Mouse (Mus musculus): ENCODE measurements around the gene Fam166b. TPM values are rescaled to one million over a fixed set of nuclear protein-coding genes. Genes with fewer than 3 reads are reported as not detected.
A peak's percentile ranks its signal among the peaks of the same experiment; 100 is the strongest.

The Fam166b gene
- polyA plus RNA-seq, 1 experiment from 2014 or later = 1.4 TPM

GRCm38 (mm10) chr4:43442456-43443361 lies 13.8 kb upstream of the Fam166b start:
- H3K36me3 ChIP-seq (ENCODE audit: control insufficient read depth, insufficient read depth, low read length) = peaks cover 13% of the 10 kb centered on the region
- peak; percentile 76 for ATAC-seq
- H3K4me1 ChIP-seq (ENCODE audit: control insufficient read depth, insufficient read depth, low read depth, low read length) = peaks cover 13% of the 10 kb centered on the region
- peak overlapping the region; percentile 97 for H3K27ac ChIP-seq (ENCODE audit: low read depth, low read length)
- no peaks in the 10 kb centered on the region for H3K9me3 ChIP-seq (ENCODE audit: control insufficient read depth, low read length)
- under 1% methylated on average over 52 of the region's 88 CpGs for WGBS
- H3K9ac ChIP-seq (ENCODE audit: low read depth, low read length) = peak overlapping the region; percentile 99
- peak overlapping the region; percentile 96 for H3K4me3 ChIP-seq (ENCODE audit: low read length)
- no peaks in the 10 kb centered on the region for H3K27me3 ChIP-seq (replicated peaks; ENCODE audit: control insufficient read depth, insufficient read depth, low read length)
- peak overlapping the region; percentile 73 for H3K4me2 ChIP-seq (ENCODE audit: low read length)

- Histone ChIP-seq H3K4me2 (ENCODE audit: low read length) (peak overlapping the region; percentile 73), H3K4me3 (ENCODE audit: low read length) (peak overlapping the region; percentile 96), H3K9ac (ENCODE audit: low read depth, low read length) (peak overlapping the region; percentile 99), H3K36me3 (ENCODE audit: control insufficient read depth, insufficient read depth, low read length) (peaks cover 7% of the 10 kb centered on the region), H3K9me3 (ENCODE audit: control insufficient read depth, low read length) (no peaks in the 10 kb centered on the region), H3K27me3 (replicated peaks; ENCODE audit: control insufficient read depth, insufficient read depth, low read length) (no peaks in the 10 kb centered on the region), H3K4me1 (ENCODE audit: control insufficient read depth, insufficient read depth, low read depth, low read length) (peaks cover 13% of the 10 kb centered on the region), H3K27ac (ENCODE audit: low read depth, low read length) (peak overlapping the region; percentile 97)
- under 1% methylated on average over 33 of the region's 33 CpGs for WGBS
- peak; percentile 97 for ATAC-seq
Measured at GRCm38 (mm10) chr4:43442044-43442443, 13.1 kb upstream of the Fam166b start.

- peak; percentile 13 for ATAC-seq
- peak within 1 kb of the TSS; percentile 96 for H3K4me3 ChIP-seq (ENCODE audit: low read length)
- WGBS = 24% methylated on average over 4 of the region's 4 CpGs
- peaks cover 13% of the 10 kb centered on the region for H3K4me1 ChIP-seq (ENCODE audit: control insufficient read depth, insufficient read depth, low read depth, low read length)
- H3K27ac ChIP-seq (ENCODE audit: low read depth, low read length) = peak within 1 kb of the TSS; percentile 97
- H3K27me3 ChIP-seq (replicated peaks; ENCODE audit: control insufficient read depth, insufficient read depth, low read length) = no peaks in the 10 kb centered on the region
- H3K4me2 ChIP-seq (ENCODE audit: low read length) = peak within 1 kb of the TSS; percentile 73
- H3K36me3 ChIP-seq (ENCODE audit: control insufficient read depth, insufficient read depth, low read length) = peaks cover 3% of the 10 kb centered on the region
- H3K9ac ChIP-seq (ENCODE audit: low read depth, low read length) = peak within 1 kb of the TSS; percentile 99
- H3K9me3 ChIP-seq (ENCODE audit: control insufficient read depth, low read length) = no peaks in the 10 kb centered on the region
Measured at GRCm38 (mm10) chr4:43441639-43442038, 12.7 kb upstream of the Fam166b start, which contains the start of gene Tesk1. Gene Tesk1 (plus strand): TSS chr4:43441939.

- ATAC-seq = no peak
- WGBS = 81% methylated on average over 1 of the region's 1 CpGs
- no peaks in the 10 kb centered on the region for H3K9me3 ChIP-seq (ENCODE audit: control insufficient read depth, low read length)
Measured at GRCm38 (mm10) chr4:43432832-43433231, 3.9 kb upstream of the Fam166b start.

DNA sequence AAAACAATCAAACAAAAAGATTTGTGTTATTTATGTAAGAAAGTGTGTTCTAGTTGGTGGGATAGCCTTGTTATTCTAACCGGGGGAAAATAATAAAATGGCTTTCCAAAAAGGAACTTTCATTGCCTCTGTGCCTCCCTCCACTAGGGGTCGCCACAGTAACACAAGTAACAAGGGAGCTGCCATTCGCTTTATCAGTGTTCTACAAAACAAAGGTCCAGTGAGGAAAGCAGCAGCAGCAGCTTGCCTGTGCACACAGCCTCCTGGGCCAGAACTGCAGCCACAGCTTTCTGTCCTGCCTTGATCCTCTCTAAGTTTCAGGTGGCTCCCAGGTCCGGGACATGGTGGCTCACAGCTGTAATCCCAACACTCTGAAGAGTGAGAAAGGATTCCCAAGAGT lies 2.8 kb upstream of the Fam166b start:
- 3% methylated on average over 4 of the region's 4 CpGs for WGBS
- Histone ChIP-seq H3K9me3 (ENCODE audit: control insufficient read depth, low read length) (no peaks in the 10 kb centered on the region), H3K4me1 (ENCODE audit: control insufficient read depth, insufficient read depth, low read depth, low read length) (peaks cover 8% of the 10 kb centered on the region), H3K36me3 (ENCODE audit: control insufficient read depth, insufficient read depth, low read length) (no peaks in the 10 kb centered on the region), H3K27me3 (replicated peaks; ENCODE audit: control insufficient read depth, insufficient read depth, low read length) (no peaks in the 10 kb centered on the region), H3K9ac (ENCODE audit: low read depth, low read length) (no peak overlapping the region), H3K4me2 (ENCODE audit: low read length) (no peak overlapping the region; the same call in 1 of the 2 replicates), H3K4me3 (ENCODE audit: low read length) (no peak overlapping the region), H3K27ac (ENCODE audit: low read depth, low read length) (peak overlapping the region; percentile 72)
- peak; percentile 46 for ATAC-seq

More at GRCm38 (mm10) chr4:43432832-43433231, 3.9 kb upstream of the Fam166b start:
- no peaks in the 10 kb centered on the region for H3K27me3 ChIP-seq (replicated peaks; ENCODE audit: control insufficient read depth, insufficient read depth, low read length)
- H3K4me2 ChIP-seq (ENCODE audit: low read length) = no peak overlapping the region
- H3K36me3 ChIP-seq (ENCODE audit: control insufficient read depth, insufficient read depth, low read length) = no peaks in the 10 kb centered on the region
- H3K27ac ChIP-seq (ENCODE audit: low read depth, low read length) = no peak overlapping the region
- H3K9ac ChIP-seq (ENCODE audit: low read depth, low read length) = no peak overlapping the region
- H3K4me1 ChIP-seq (ENCODE audit: control insufficient read depth, insufficient read depth, low read depth, low read length) = peaks cover 8% of the 10 kb centered on the region
- no peak overlapping the region for H3K4me3 ChIP-seq (ENCODE audit: low read length)

- H3K4me1 ChIP-seq (ENCODE audit: control insufficient read depth, insufficient read depth, low read depth, low read length) = peaks cover 8% of the 10 kb centered on the region
- no peak overlapping the region for H3K27ac ChIP-seq (ENCODE audit: low read depth, low read length)
- 28% methylated on average over 16 of the region's 16 CpGs for WGBS
- 0 out of 2 replicates have a peak, but pooled peaks cover 3% of the 10 kb centered on the region for H3K27me3 ChIP-seq (replicated peaks; ENCODE audit: control insufficient read depth, insufficient read depth, low read length)
- peak; percentile 4; the same call in 1 of the 2 replicates for ATAC-seq
- 0 out of 2 replicates have a peak overlapping the region, but pooled peaks have one; percentile 26 for H3K9ac ChIP-seq (ENCODE audit: low read depth, low read length)
- H3K9me3 ChIP-seq (ENCODE audit: control insufficient read depth, low read length) = no peaks in the 10 kb centered on the region
- no peak overlapping the region for H3K4me3 ChIP-seq (ENCODE audit: low read length)
- peaks cover 31% of the 10 kb centered on the region for H3K36me3 ChIP-seq (ENCODE audit: control insufficient read depth, insufficient read depth, low read length)
- peak overlapping the region; percentile 29 for H3K4me2 ChIP-seq (ENCODE audit: low read length)
Measured at GRCm38 (mm10) chr4:43428180-43428861, 613 bp downstream of the Fam166b start.

DNA sequence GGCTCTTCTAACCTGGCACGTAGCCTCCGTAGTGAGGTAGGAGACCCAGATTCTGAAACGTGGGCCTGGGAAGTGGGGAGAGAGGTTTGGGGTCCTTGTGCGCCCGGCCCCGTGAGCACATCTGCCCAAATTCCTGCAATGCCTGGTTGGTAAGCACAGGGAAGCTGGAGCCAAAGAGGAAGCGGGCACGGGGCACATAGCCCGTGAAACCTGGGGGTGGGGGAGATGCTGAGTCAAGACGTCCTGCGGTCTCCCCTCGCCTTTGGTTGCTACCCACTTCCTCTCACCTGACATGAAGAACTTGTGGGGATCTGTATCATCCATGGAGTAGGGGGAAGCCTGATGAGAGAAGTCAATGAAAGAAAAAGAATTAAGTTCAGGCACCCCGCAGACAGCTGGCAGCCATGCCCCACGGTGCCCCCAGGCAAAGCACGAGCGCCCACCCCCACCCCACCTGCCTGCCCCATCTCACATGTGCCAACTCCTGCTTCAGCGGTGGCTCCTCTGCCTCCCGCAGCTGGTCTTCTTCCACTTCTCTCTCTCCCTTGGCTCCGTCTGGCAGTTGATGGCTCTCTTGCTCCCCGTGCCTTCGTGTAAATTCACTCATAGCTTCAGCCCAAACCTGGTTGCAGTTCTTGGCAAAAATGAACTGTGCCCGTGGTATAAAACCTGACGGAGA lies 1.3 kb downstream of the Fam166b start:
- Histone ChIP-seq H3K27ac (ENCODE audit: low read depth, low read length) (no peak overlapping the region), H3K27me3 (replicated peaks; ENCODE audit: control insufficient read depth, insufficient read depth, low read length) (0 out of 2 replicates have a peak, but pooled peaks cover 3% of the 10 kb centered on the region), H3K4me1 (ENCODE audit: control insufficient read depth, insufficient read depth, low read depth, low read length) (peaks cover 8% of the 10 kb centered on the region), H3K4me3 (ENCODE audit: low read length) (no peak overlapping the region), H3K9ac (ENCODE audit: low read depth, low read length) (0 out of 2 replicates have a peak overlapping the region, but pooled peaks have one; percentile 26), H3K36me3 (ENCODE audit: control insufficient read depth, insufficient read depth, low read length) (peaks cover 38% of the 10 kb centered on the region), H3K4me2 (ENCODE audit: low read length) (no peak overlapping the region), H3K9me3 (ENCODE audit: control insufficient read depth, low read length) (no peaks in the 10 kb centered on the region)
- no peak for ATAC-seq
- WGBS = 22% methylated on average over 23 of the region's 23 CpGs

DNA sequence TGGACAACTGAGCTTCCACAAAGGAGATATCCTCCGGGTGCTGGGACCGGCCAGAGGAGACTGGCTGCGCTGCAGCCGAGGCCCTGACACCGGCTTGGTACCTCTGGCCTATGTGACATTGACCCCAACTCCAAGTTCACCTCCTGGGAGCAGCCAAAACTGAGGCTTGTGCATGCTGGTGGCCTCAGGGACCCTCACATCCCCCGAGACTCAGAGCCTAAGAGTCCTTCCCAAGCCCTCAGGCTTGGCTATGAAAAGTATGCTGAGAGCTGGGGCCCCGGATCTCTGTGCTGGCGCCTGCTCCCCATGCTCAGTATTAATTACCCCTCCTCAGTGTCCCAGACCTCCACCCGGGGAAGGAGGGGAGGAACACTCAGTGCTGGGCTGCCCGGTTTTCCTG lies 2.4 kb downstream of the Fam166b start:
- no peak for ATAC-seq
- no peak overlapping the region for H3K4me2 ChIP-seq (ENCODE audit: low read length)
- H3K9ac ChIP-seq (ENCODE audit: low read depth, low read length) = no peak overlapping the region

More for the DNA sequence above, 2.4 kb downstream of the Fam166b start:
- peaks cover 50% of the 10 kb centered on the region for H3K36me3 ChIP-seq (ENCODE audit: control insufficient read depth, insufficient read depth, low read length)
- H3K27ac ChIP-seq (ENCODE audit: low read depth, low read length) = no peak overlapping the region
- H3K4me1 ChIP-seq (ENCODE audit: control insufficient read depth, insufficient read depth, low read depth, low read length) = peaks cover 6% of the 10 kb centered on the region
- H3K27me3 ChIP-seq (replicated peaks; ENCODE audit: control insufficient read depth, insufficient read depth, low read length) = 0 out of 2 replicates have a peak, but pooled peaks cover 3% of the 10 kb centered on the region
- WGBS = 47% methylated on average over 10 of the region's 10 CpGs
- no peaks in the 10 kb centered on the region for H3K9me3 ChIP-seq (ENCODE audit: control insufficient read depth, low read length)
- no peak overlapping the region for H3K4me3 ChIP-seq (ENCODE audit: low read length)
